Mouse (Mus musculus) thymus, adult 2 months (tissue): Measurements from ENCODE around the gene Draxin. TPM values are rescaled to one million over a fixed set of nuclear protein-coding genes. Genes with fewer than 3 reads are reported as not detected.
A peak's percentile ranks its signal among the peaks of the same experiment; 100 is the strongest.

ENCODE experiments used
- DNase-seq: peaks from one replicate; pipeline ENCODE4 v3.0.0; 2021
- H3K27ac ChIP-seq: fragments of 200-500 bp; 2 replicates; pipeline ENCODE4 v1.5.1; 2012; ENCODE audit warnings: low read length, control low read depth; ENCODE audit not compliant: control insufficient read depth, insufficient read depth
- H3K27me3 ChIP-seq: fragments of 200-500 bp; 2 replicates; pipeline ENCODE4 v1.6.1; 2012; ENCODE audit warnings: mild to moderate bottlenecking, low read length, moderate library complexity, mixed read lengths; ENCODE audit not compliant: control insufficient read depth, insufficient read depth
- H3K36me3 ChIP-seq: fragments of 200-500 bp; 2 replicates; pipeline ENCODE4 v1.6.1; 2012; ENCODE audit warnings: mild to moderate bottlenecking, low read length, moderate library complexity; ENCODE audit not compliant: control insufficient read depth, insufficient read depth
- H3K4me1 ChIP-seq: fragments of 200-500 bp; replicated peaks from 2 replicates; pipeline ENCODE4 v1.6.1; 2012; ENCODE audit warnings: low read length; ENCODE audit not compliant: control insufficient read depth, insufficient read depth
- H3K4me3 ChIP-seq: fragments of 200-500 bp; 2 replicates; pipeline ENCODE4 v1.5.1; 2012; ENCODE audit warnings: mild to moderate bottlenecking, low read length, control low read depth, moderate library complexity; ENCODE audit not compliant: control insufficient read depth, insufficient read depth
- CTCF ChIP-seq: fragments of 200-500 bp; IDR thresholded peaks from 2 replicates; pipeline ENCODE4 v1.5.1; 2012; ENCODE audit warnings: mild to moderate bottlenecking, control low read depth, low read length, moderate library complexity, borderline replicate concordance; ENCODE audit not compliant: control insufficient read depth, poor library complexity, insufficient read depth; ENCODE audit errors: extremely low read depth
- POLR2A ChIP-seq: fragments of 200-500 bp; IDR thresholded peaks from 2 replicates; pipeline ENCODE4 v1.6.1; 2012; ENCODE audit warnings: mild to moderate bottlenecking, low read length, control low read depth, moderate library complexity; ENCODE audit not compliant: control insufficient read depth, poor library complexity, insufficient read depth; ENCODE audit errors: extremely low read depth
- WGBS: fragments of 180-500 bp; shearing (Covaris S2); methylation state at CpG from one replicate; pipeline ENCODE4 v1.1.7; 2018; 5-methylcytosine and 5-hydroxymethylcytosine counted together
- polyA plus RNA-seq: library from polyadenylated mRNA; depleted of rRNA; stranded (reverse); fragments of >200 nt; gene quantifications from 2 replicates; pipeline ENCODE4 v1.2.3, GENCODE M21; 2012

Gene Draxin
- polyA plus RNA-seq, 1 experiment = 0.26 TPM

- TF ChIP-seq CTCF (no peak), POLR2A (no peak)
- Histone ChIP-seq H3K27me3 (no peaks in the 10 kb centered on the region), H3K36me3 (no peaks in the 10 kb centered on the region), H3K4me3 (peak overlapping the region; percentile 89), H3K27ac (peak overlapping the region; percentile 75), H3K4me1 (peaks cover 48% of the 10 kb centered on the region)
- WGBS = 3% methylated on average over 30 of the region's 30 CpGs
- no peak for DNase-seq
These were observed 43.2 kb downstream of the Draxin start for GRCm38 (mm10) chr4:148087091-148087906.

- Histone ChIP-seq H3K27me3 (no peaks in the 10 kb centered on the region), H3K27ac (peak overlapping the region; percentile 93), H3K36me3 (peaks cover 12% of the 10 kb centered on the region), H3K4me1 (peaks cover 53% of the 10 kb centered on the region), H3K4me3 (peak overlapping the region; percentile 34)
- TF ChIP-seq CTCF (no peak), POLR2A (no peak)
- 63% methylated on average over 3 of the region's 3 CpGs for WGBS
- DNase-seq = no peak
These were observed 44.6 kb downstream of the Draxin start for GRCm38 (mm10) chr4:148085907-148086305.

GRCm38 (mm10) chr4:148085131-148085906 lies 45.2 kb downstream of the Draxin start:
- peaks cover 18% of the 10 kb centered on the region for H3K36me3 ChIP-seq
- TF ChIP-seq CTCF = no peak
- TF ChIP-seq POLR2A = no peak; the same call in 1 of the 2 replicates
- H3K4me3 ChIP-seq = peak overlapping the region; percentile 34
- no peaks in the 10 kb centered on the region for H3K27me3 ChIP-seq
- H3K4me1 ChIP-seq = peaks cover 53% of the 10 kb centered on the region
- H3K27ac ChIP-seq = peak overlapping the region; percentile 93
- 46% methylated on average over 10 of the region's 10 CpGs for WGBS
- peak; percentile 54 for DNase-seq

DNA sequence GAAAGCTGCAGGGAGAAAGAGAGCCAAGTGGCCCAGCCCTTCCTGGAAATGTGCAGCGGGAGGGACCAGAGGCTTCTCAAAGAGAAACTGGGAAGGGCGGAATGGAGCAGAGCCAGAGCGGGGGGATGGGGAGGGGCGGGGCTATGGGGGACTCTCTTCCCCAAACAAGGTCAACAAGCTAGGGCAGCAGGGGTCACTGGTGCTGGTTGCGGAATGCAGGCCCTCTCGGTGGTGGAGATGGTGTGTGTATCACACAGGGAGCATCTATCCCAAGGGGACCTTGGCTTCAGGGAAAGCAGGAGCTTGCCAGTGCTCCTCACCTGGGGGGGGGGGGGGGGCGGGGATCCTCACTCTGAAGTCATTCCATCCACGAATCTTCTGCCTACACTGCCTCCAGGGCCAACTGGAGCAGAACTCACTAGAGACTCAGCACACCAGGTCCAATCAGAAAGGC lies 46.2 kb downstream of the Draxin start:
- Histone ChIP-seq H3K4me1 (peaks cover 53% of the 10 kb centered on the region), H3K4me3 (no peak overlapping the region), H3K36me3 (peaks cover 27% of the 10 kb centered on the region), H3K27ac (peak overlapping the region; percentile 92), H3K27me3 (no peaks in the 10 kb centered on the region)
- no peak for TF ChIP-seq CTCF
- no peak for TF ChIP-seq POLR2A
- 61% methylated on average over 8 of the region's 8 CpGs for WGBS
- DNase-seq = no peak

DNA sequence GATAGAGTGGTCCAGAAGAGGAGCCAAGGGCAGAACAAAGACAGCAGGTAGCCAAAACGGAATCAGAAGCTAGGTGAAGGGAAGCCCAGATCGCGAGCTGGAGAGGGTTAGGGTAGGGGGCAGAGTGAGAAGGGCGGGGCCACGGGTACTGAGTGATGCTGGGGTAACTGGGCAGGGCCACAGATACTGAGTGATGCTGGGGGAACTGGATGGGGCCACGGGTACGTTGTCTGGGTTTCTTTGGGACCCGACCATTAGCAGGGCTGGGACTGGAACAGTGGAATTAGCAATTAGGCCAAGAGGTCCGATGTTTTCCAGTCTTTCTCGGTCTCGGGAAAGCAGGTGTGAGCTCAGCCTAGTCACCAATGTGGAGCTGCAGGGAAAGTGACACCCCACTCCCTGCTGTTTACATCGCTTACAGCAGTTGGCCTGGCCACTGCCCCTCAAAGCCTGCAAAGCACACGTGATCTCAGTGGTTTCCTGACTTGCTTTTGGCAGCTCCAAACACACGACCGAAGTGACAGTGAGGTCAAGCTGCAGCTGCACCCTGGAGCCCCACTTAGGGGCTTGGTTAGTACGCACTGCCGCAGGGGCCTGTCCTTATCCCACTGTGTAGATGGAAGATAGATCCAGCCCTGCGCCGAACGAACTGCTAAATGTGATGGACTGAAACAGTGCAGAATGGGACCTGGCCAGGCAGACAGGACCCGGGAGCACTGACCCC lies 47.2 kb downstream of the Draxin start:
- peak overlapping the region; percentile 92 for H3K27ac ChIP-seq
- peaks cover 27% of the 10 kb centered on the region for H3K36me3 ChIP-seq
- TF ChIP-seq POLR2A (no peak), CTCF (no peak)
- H3K4me3 ChIP-seq = peak overlapping the region; percentile 20
- peaks cover 53% of the 10 kb centered on the region for H3K4me1 ChIP-seq
- H3K27me3 ChIP-seq = no peaks in the 10 kb centered on the region
- 9% methylated on average over 21 of the region's 21 CpGs for WGBS
- DNase-seq = peak; percentile 64

- H3K36me3 ChIP-seq = peaks cover 27% of the 10 kb centered on the region
- TF ChIP-seq POLR2A (no peak), CTCF (peak; percentile 42; the same call in 1 of the 2 replicates)
- no peaks in the 10 kb centered on the region for H3K27me3 ChIP-seq
- peak overlapping the region; percentile 92 for H3K27ac ChIP-seq
- 38% methylated on average over 12 of the region's 12 CpGs for WGBS
- DNase-seq = peak; percentile 78
- no peak overlapping the region for H3K4me3 ChIP-seq
- H3K4me1 ChIP-seq = peaks cover 50% of the 10 kb centered on the region
These were observed 48.0 kb downstream of the Draxin start for GRCm38 (mm10) chr4:148082257-148083044.
